Mouse (Mus musculus) cortical plate, adult 2 months (tissue): ENCODE measurements at regions not wholly inside any gene's neighbourhood (a gene's known extent, or its start where the extent isn't known, plus 50 kb on each side); places are given as distances from the start of the nearest gene placed in this dataset.

Source experiments
- H3K27ac ChIP-seq: fragments of 200-500 bp; 2 replicates; pipeline ENCODE4 v1.5.1; 2012; ENCODE audit warnings: low read length, control low read depth, inconsistent platforms; ENCODE audit not compliant: insufficient read depth
- H3K4me1 ChIP-seq: fragments of 200-500 bp; 2 replicates; pipeline ENCODE4 v1.6.1; 2011; ENCODE audit warnings: low read length; ENCODE audit not compliant: control insufficient read depth, insufficient read depth
- H3K4me3 ChIP-seq: fragments of 200-500 bp; 2 replicates; pipeline ENCODE4 v1.5.1; 2011; ENCODE audit warnings: mild to moderate bottlenecking, low read length, control low read depth; ENCODE audit not compliant: insufficient read depth
- CTCF ChIP-seq: fragments of 200-500 bp; IDR thresholded peaks from 2 replicates; pipeline ENCODE4 v1.5.1; 2011; ENCODE audit warnings: mild to moderate bottlenecking, control low read depth, low read length; ENCODE audit not compliant: insufficient read depth; ENCODE audit errors: extremely low read depth
- POLR2A ChIP-seq: fragments of 200-500 bp; IDR thresholded peaks from 2 replicates; pipeline ENCODE4 v1.6.1; 2011; ENCODE audit warnings: mild to moderate bottlenecking, low read length, control low read depth; ENCODE audit not compliant: insufficient read depth; ENCODE audit errors: extremely low read depth

- TF ChIP-seq CTCF (no peak), POLR2A (peak; percentile 46; the same call in 1 of the 2 replicates)
- H3K4me1 ChIP-seq: 0 out of 2 replicates have a peak, but pooled peaks cover 2% of the 10 kb centered on the region
- peak overlapping the region; percentile 82 for H3K4me3 ChIP-seq
- H3K27ac ChIP-seq: peak overlapping the region; percentile 33
Measured at GRCm38 (mm10) chr14:64592176-64592575, 488.1 kb downstream of the Prss52 start.

- H3K27ac ChIP-seq: peak overlapping the region; percentile 33
- peaks cover 2% of the 10 kb centered on the region; the same call in 1 of the 2 replicates for H3K4me1 ChIP-seq
- TF ChIP-seq CTCF: no peak
- TF ChIP-seq POLR2A: peak; percentile 76
- peak overlapping the region; percentile 82 for H3K4me3 ChIP-seq
Measured at GRCm38 (mm10) chr14:64592706-64593320, 488.7 kb downstream of the Prss52 start.

DNA sequence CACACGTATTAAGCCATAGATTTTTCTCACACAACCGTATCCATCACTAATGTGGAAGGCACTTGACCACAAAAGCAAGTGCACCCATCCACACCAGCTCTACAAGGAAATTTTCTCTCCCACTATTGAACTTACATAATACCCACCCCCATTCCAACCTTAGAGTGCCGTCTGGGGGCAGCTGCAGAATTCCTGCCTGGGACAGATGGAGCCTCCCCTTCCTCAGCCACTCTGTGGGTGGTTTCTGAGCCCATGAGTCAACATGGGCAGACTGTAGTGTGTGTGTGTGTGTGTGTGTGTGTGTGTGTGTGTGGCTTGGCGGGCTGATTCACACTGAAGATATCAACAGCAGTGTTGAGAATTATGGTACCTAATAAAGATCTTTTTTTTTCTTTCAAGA, 489.5 kb downstream of the Prss52 start:
- Histone ChIP-seq H3K4me3 (no peak overlapping the region; the same call in 1 of the 2 replicates), H3K27ac (no peak overlapping the region), H3K4me1 (peaks cover 2% of the 10 kb centered on the region; the same call in 1 of the 2 replicates)
- TF ChIP-seq CTCF (no peak), POLR2A (peak; percentile 90)

DNA sequence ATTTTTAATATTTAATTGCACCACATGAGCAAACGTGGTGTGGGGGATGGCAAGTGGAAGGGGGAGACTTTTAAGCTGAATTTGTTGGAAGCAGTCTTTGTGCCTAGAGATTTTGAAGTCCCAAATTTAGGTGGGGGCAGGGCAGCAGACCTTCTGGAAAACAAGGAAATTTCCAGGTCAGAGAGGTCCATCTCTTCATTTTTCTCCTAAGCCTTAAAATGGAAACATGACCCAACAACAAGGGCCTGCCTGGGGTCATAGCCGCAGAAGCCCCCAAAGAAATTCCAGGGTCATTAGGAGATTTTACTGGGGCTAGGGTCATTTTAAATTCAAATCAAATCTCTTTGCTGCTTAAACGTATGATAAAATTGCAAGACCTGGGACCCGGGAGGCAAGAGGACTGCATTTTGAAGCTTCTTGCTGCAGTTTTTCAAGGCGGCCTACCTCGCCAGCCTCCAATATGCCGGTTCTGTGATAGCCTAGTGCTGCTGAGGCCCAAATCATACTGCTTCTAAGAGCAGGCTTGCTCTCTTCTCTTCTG, 490.0 kb downstream of the Prss52 start:
- Histone ChIP-seq H3K4me1 (peaks cover 2% of the 10 kb centered on the region; the same call in 1 of the 2 replicates), H3K27ac (peak overlapping the region; percentile 62), H3K4me3 (no peak overlapping the region)
- no peak for TF ChIP-seq CTCF
- peak; percentile 80; the same call in 1 of the 2 replicates for TF ChIP-seq POLR2A

GRCm38 (mm10) chr14:64594811-64595522, 490.9 kb downstream of the Prss52 start:
- Histone ChIP-seq H3K27ac (peak overlapping the region; percentile 63), H3K4me3 (no peak overlapping the region), H3K4me1 (peaks cover 2% of the 10 kb centered on the region; the same call in 1 of the 2 replicates)
- TF ChIP-seq POLR2A (peak; percentile 52; the same call in 1 of the 2 replicates), CTCF (no peak)

DNA sequence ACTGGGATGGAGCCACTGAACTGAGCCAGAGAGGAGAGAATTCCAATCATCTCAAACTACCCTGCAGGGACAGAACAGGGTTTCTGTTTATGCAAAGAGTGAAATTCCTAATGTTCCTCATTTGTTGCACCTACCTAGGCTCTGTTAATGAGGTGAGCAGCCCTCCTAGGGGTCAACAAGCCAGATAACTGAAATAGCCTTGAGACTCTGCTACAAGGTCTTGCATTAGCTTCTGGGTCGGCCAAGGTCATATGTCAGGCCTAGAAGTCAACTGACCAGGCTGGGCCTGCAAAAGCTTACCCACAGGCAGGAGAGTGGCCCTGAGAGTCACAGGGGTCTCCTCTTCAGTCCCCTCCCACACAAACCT, 491.4 kb downstream of the Prss52 start:
- H3K4me1 ChIP-seq: peaks cover 2% of the 10 kb centered on the region; the same call in 1 of the 2 replicates

GRCm38 (mm10) chr14:64595891-64596290, 491.8 kb downstream of the Prss52 start:
- Histone ChIP-seq H3K4me3 (no peak overlapping the region), H3K4me1 (peaks cover 2% of the 10 kb centered on the region; the same call in 1 of the 2 replicates), H3K27ac (no peak overlapping the region)
- TF ChIP-seq CTCF: no peak
- TF ChIP-seq POLR2A: no peak; the same call in 1 of the 2 replicates

More for the DNA sequence above, 491.4 kb downstream of the Prss52 start:
- Histone ChIP-seq H3K4me3 (no peak overlapping the region), H3K27ac (peak overlapping the region; percentile 63)
- TF ChIP-seq CTCF: no peak
- no peak for TF ChIP-seq POLR2A

DNA sequence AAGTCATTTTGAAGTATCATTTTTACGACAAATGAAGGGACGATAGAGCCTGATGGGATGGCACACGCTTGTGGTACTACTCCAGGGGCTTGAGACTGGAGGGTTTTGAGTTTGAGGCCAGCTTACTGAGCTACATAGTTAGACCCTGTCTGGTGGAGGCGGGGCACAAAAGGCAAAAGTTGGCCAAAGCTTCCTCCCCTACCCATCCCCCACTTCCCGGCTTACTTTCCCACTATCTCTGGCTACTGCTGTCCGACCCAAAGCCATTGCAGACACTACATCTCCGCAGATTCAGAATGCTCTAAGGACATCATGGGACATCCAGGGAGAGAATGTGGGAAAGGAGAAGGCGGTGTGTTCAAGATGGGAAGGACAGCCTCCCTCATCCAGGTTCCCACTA, 493.1 kb downstream of the Prss52 start:
- no peak overlapping the region for H3K27ac ChIP-seq
- TF ChIP-seq POLR2A (no peak), CTCF (no peak)
- peaks cover 2% of the 10 kb centered on the region; the same call in 1 of the 2 replicates for H3K4me1 ChIP-seq
- H3K4me3 ChIP-seq: no peak overlapping the region
